ENCODE assay signal across 8 mouse cellular contexts in genomic region chr14:20795423-20796152, GRCm38 (mm10). TPM values are rescaled to one million over a fixed set of nuclear protein-coding genes. Genes with fewer than 3 reads are reported as not detected.
DNase-seq lines count a peak whose midpoint lies in the region; ATAC-seq and TF ChIP-seq lines count a peak whose summit lies in the region.

No protein-coding gene starts in this region.

- no peak overlapping the region for H3K9ac ChIP-seq in limb, embryonic 14.5 days (ENCODE audit: low read depth, low read length, severe bottlenecking)

- H3K27me3 ChIP-seq in limb, embryonic 14.5 days (ENCODE audit: control insufficient read depth, insufficient read depth, low read length): no peaks in the 10 kb centered on the region

- H3K4me3 ChIP-seq in left cerebral cortex, adult 2 months: no peak overlapping the region
- H3K4me3 ChIP-seq in bone marrow macrophage, adult 2 months (ENCODE audit: insufficient read depth, low read length): 0 out of 2 replicates have a peak overlapping the region, but pooled peaks have one; percentile 4
- no peak overlapping the region for H3K4me3 ChIP-seq in limb, embryonic 14.5 days (replicated peaks; ENCODE audit: low read length)

- 46% methylated on average over 6 of the region's 9 CpGs for WGBS in limb, embryonic 14.5 days

- peaks cover 11% of the 10 kb centered on the region for H3K36me3 ChIP-seq in limb, embryonic 14.5 days (ENCODE audit: control insufficient read depth, insufficient read depth, low read length)

- ATAC-seq in limb, embryonic 14.5 days (ENCODE audit: low FRiP score, low read depth): no peak

- intact Hi-C loops in left cerebral cortex, postnatal 4 days (cut with DNase I): no loop called here
- intact Hi-C loops in left cerebral cortex, adult 2 months (cut with DNase I): loop anchor here (5.0 kb wide), 1 partner anchor 48 kb away; no protein-coding TSS in a partner anchor

- no peak overlapping the region for H3K27ac ChIP-seq in left cerebral cortex, adult 2 months
- peak overlapping the region; percentile 16; the same call in 1 of the 2 replicates for H3K27ac ChIP-seq in bone marrow macrophage, adult 2 months (ENCODE audit: insufficient read depth, low read depth, low read length)
- no peak overlapping the region for H3K27ac ChIP-seq in limb, embryonic 14.5 days (replicated peaks; ENCODE audit: low read depth, low read length)

- H3K4me2 ChIP-seq in limb, embryonic 14.5 days (replicated peaks; ENCODE audit: low read depth, low read length, severe bottlenecking): peak overlapping the region; percentile 91; the same call in 1 of the 2 replicates

- H3K9me3 ChIP-seq in limb, embryonic 14.5 days (ENCODE audit: control insufficient read depth, low read length): no peaks in the 10 kb centered on the region

- peaks cover 13% of the 10 kb centered on the region for H3K4me1 ChIP-seq in bone marrow macrophage, adult 2 months (ENCODE audit: control insufficient read depth, insufficient read depth, low read length)
- peaks cover 23% of the 10 kb centered on the region for H3K4me1 ChIP-seq in limb, embryonic 14.5 days (ENCODE audit: control insufficient read depth, insufficient read depth, low read length)

- no peak for TF ChIP-seq POLR2A in bone marrow macrophage, adult 2 months (IDR thresholded peaks at IDR 0.05; ENCODE audit: borderline replicate concordance, low read depth, low read length)
- TF ChIP-seq POLR2A in limb, embryonic 14.5 days (IDR thresholded peaks at IDR 0.05; ENCODE audit: borderline replicate concordance, extremely low read depth, insufficient read depth, insufficient read length): no peak

- peak; percentile 49 for DNase-seq in adrenal gland, postnatal 14 days
- no peak for DNase-seq in adrenal gland, postnatal 25 days
- DNase-seq in left cerebral cortex, postnatal 4 days: peak; percentile 34
- no peak for DNase-seq in left cerebral cortex, adult 2 months (ENCODE audit: extremely low spot score in 1 of 2, low spot score in 2 of 2)
- DNase-seq in limb, embryonic 14.5 days (ENCODE audit: low spot score): no peak
- DNase-seq in ovary, postnatal 36 days (ENCODE audit: low spot score): no peak
- DNase-seq in gastrocnemius, adult 18-20 months (ENCODE audit: low spot score): no peak

- no peak for TF ChIP-seq CTCF in left cerebral cortex, adult 2 months (IDR thresholded peaks at IDR 0.05)
- no peak for TF ChIP-seq CTCF in bone marrow macrophage, adult 2 months (IDR thresholded peaks at IDR 0.05; ENCODE audit: low read depth, low read length)

RNA-seq across cellular contexts. Expression of gene Camk2g, which starts 1.7 kb away (rescaled TPM):
- 44.5 and 45.6 TPM in 2 replicates for total RNA-seq in adrenal gland, postnatal 14 days (2021)
- 49.0 and 62.6 TPM in 2 replicates for total RNA-seq in adrenal gland, postnatal 25 days (2021)
- 100 to 1,000 TPM; 184 to 193 TPM for total RNA-seq in left cerebral cortex, postnatal 4 days (2021)
- 100 to 1,000 TPM; 328 to 345 TPM for total RNA-seq in left cerebral cortex, adult 2 months (2021)
- polyA plus RNA-seq in bone marrow macrophage, adult 2 months (2012; ENCODE audit: insufficient read depth, insufficient read length, missing spikeins): 18.2 and 24.6 TPM in 2 replicates
- polyA plus RNA-seq in limb, embryonic 14.5 days (2012; rRNA removed): 58.2 and 58.4 TPM in 2 replicates
- 58.0 and 60.5 TPM in 2 replicates for polyA plus RNA-seq in limb, embryonic 14.5 days (2014; fragmentation: Nextera tagmentation; extraction: Ambion mirVana)
- 100 to 1,000 TPM; 168 to 192 TPM for total RNA-seq in gastrocnemius, adult 18-20 months (2021)

RNA-seq across cellular contexts. Expression of gene Plau, which starts 40.9 kb away (rescaled TPM):
- 26.3 and 60.1 TPM in 2 replicates for total RNA-seq in adrenal gland, postnatal 14 days (2021)
- total RNA-seq in adrenal gland, postnatal 25 days (2021): 14.2 and 21.2 TPM in 2 replicates
- 1 to 10 TPM; 2.6 to 3.4 TPM for total RNA-seq in left cerebral cortex, postnatal 4 days (2021)
- 1 to 10 TPM; 6.5 to 9.6 TPM for total RNA-seq in left cerebral cortex, adult 2 months (2021)
- 16.7 and 18.6 TPM in 2 replicates for polyA plus RNA-seq in bone marrow macrophage, adult 2 months (2012; ENCODE audit: insufficient read depth, insufficient read length, missing spikeins)
- polyA plus RNA-seq in limb, embryonic 14.5 days (2012; rRNA removed): 8.3 and 9.1 TPM in 2 replicates
- polyA plus RNA-seq in limb, embryonic 14.5 days (2014; fragmentation: Nextera tagmentation; extraction: Ambion mirVana): 3.1 and 3.4 TPM in 2 replicates
- total RNA-seq in gastrocnemius, adult 18-20 months (2021): 10 to 100 TPM; 13.6 to 29.2 TPM

Comparison
In these comparisons a context has a peak if more than half of its experiments do, and no peak if none do; other contexts are left out.
1. DNase-seq: peak in adrenal gland, postnatal 14 days (single experiment) and left cerebral cortex, postnatal 4 days (single experiment); none in adrenal gland, postnatal 25 days (single experiment), left cerebral cortex, adult 2 months (0 of 2), limb, embryonic 14.5 days (single experiment), ovary, postnatal 36 days (single experiment) and gastrocnemius, adult 18-20 months (single experiment).